Mouse (Mus musculus): ENCODE data around the gene Acap2. TPM values are rescaled to one million over a fixed set of nuclear protein-coding genes. Genes with fewer than 3 reads are reported as not detected.

Gene Acap2
- polyA plus RNA-seq, 1 experiment from 2014 or later, result 5.6 TPM

DNA sequence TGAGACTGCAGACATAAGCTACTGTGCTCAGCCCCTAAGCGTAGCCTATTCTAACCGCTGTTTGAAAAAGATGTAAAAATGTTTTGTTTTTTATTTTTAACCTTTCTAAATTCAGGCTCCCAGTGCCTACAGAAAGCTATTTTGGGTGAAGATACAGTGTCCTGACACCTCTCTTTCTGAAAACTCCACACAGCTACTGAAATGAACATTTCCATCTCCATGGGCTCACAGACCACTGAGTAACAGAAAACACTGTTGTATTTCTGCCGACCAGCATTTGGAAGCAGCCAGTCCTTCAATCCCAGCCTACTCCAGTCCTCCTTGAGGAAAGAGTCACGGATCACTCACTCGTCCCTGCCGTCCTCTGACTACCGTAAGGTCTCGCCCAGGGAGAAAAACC, 39.5 kb upstream of the Acap2 start:
- Histone ChIP-seq H3K27ac (ENCODE audit: low read depth) (no peak overlapping the region), H3K9ac (replicated peaks) (no peak overlapping the region), H3K4me2 (ENCODE audit: low read depth, low read length) (no peak overlapping the region), H3K27me3 (ENCODE audit: insufficient read depth, low read length) (no peaks in the 10 kb centered on the region), H3K4me3 (ENCODE audit: low read depth, low read length) (no peak overlapping the region), H3K36me3 (replicated peaks; ENCODE audit: insufficient read depth, low read length) (no peaks in the 10 kb centered on the region), H3K4me1 (ENCODE audit: insufficient read depth) (peaks cover under 1% of the 10 kb centered on the region; the same call in 1 of the 2 replicates), H3K9me3 (ENCODE audit: low read length) (no peaks in the 10 kb centered on the region)
- TF ChIP-seq EP300 (IDR thresholded peaks at IDR 0.05; ENCODE audit: low read depth) (no peak), CTCF (IDR thresholded peaks at IDR 0.05; ENCODE audit: low read depth) (no peak)
- 86% methylated on average over 8 of the region's 8 CpGs for WGBS (ENCODE audit: insufficient replicate concordance)
- DNase-seq (no peak), ATAC-seq (no peak)

DNA sequence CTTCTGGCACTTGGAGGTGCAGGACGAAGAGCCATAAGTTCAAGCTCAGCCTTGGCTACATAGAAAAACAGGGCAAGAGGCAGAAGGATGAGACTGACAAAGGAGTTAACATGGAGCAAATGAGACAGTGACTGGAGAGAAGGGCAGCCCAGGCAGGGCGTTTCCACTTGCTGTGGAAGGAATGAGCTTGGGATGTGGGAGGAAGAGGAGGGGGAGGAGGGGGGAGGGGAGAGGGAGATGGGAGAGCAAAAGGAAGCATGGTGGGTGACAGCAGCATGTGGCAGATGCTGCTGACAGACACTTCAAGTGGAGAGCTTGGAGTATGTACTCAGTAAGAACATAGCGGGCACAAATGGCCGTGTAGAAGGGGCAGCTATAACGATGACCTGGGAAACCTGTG, 37.2 kb upstream of the Acap2 start:
- Histone ChIP-seq H3K4me3 (ENCODE audit: low read depth, low read length) (no peak overlapping the region), H3K27me3 (ENCODE audit: insufficient read depth, low read length) (no peaks in the 10 kb centered on the region), H3K9me3 (ENCODE audit: low read length) (no peaks in the 10 kb centered on the region), H3K4me2 (ENCODE audit: low read depth, low read length) (no peak overlapping the region), H3K27ac (ENCODE audit: low read depth) (no peak overlapping the region), H3K4me1 (ENCODE audit: insufficient read depth) (peaks cover 9% of the 10 kb centered on the region; the same call in 1 of the 2 replicates), H3K9ac (replicated peaks) (no peak overlapping the region), H3K36me3 (replicated peaks; ENCODE audit: insufficient read depth, low read length) (no peaks in the 10 kb centered on the region)
- no peak for ATAC-seq
- DNase-seq, result no peak
- TF ChIP-seq EP300 (IDR thresholded peaks at IDR 0.05; ENCODE audit: low read depth), result no peak
- TF ChIP-seq CTCF (IDR thresholded peaks at IDR 0.05; ENCODE audit: low read depth), result no peak
- 82% methylated on average over 5 of the region's 5 CpGs for WGBS (ENCODE audit: insufficient replicate concordance)

DNA sequence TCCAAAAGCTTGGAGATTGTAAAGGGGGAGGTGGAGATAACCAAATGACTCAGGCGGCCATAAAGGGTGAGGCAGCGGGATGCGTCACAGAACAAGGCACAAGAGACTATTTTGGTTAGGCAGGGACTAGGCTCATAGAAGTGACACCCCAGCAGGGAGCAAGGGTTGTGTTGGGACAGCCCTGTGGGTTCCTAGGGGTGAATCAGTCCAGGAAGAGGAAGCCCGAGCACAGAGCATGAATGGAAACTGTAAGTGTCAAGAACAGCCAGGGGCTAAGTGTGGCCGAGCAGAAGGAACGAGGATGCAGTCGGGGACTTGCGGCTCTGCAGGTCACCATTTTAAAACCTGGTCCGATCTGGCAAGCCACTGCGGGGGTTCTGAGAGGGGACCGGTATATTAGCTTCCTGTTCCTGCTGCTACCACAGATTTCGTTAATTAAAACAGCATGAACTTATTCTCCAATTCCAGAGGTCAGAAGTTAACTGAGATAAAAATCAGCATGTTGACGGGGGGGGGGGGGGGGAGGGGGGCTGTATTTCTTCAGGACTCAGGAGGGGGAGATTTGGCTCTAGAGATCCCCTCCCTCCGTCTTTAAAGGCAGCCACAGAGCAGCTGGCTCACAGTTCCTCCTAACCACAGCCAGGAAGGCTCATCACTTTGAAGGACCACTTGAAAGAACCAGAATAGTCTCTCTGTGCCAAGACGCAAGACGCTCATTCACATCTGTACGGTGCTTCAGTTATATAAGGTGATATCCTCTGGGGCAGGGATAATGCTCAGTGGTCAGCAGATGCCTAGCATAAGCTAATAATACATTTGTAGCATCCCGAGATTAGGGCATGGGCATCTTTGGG, 34.6 kb upstream of the Acap2 start:
- Histone ChIP-seq H3K4me2 (ENCODE audit: low read depth, low read length) (peak overlapping the region; percentile 59), H3K36me3 (replicated peaks; ENCODE audit: insufficient read depth, low read length) (no peaks in the 10 kb centered on the region), H3K4me3 (ENCODE audit: low read depth, low read length) (peak overlapping the region; percentile 8; the same call in 1 of the 2 replicates), H3K9ac (replicated peaks) (no peak overlapping the region; the same call in 1 of the 2 replicates), H3K4me1 (ENCODE audit: insufficient read depth) (peaks cover 9% of the 10 kb centered on the region; the same call in 1 of the 2 replicates), H3K27me3 (ENCODE audit: insufficient read depth, low read length) (no peaks in the 10 kb centered on the region), H3K9me3 (ENCODE audit: low read length) (no peaks in the 10 kb centered on the region), H3K27ac (ENCODE audit: low read depth) (0 out of 2 replicates have a peak overlapping the region, but pooled peaks have one; percentile 29)
- ATAC-seq (peak; percentile 46), DNase-seq (peak; percentile 36)
- 17% methylated on average over 18 of the region's 18 CpGs for WGBS (ENCODE audit: insufficient replicate concordance)
- no peak for TF ChIP-seq CTCF (IDR thresholded peaks at IDR 0.05; ENCODE audit: low read depth)
- no peak for TF ChIP-seq EP300 (IDR thresholded peaks at IDR 0.05; ENCODE audit: low read depth)

- ATAC-seq (no peak), DNase-seq (no peak)
- Histone ChIP-seq H3K9me3 (ENCODE audit: low read length) (no peaks in the 10 kb centered on the region), H3K4me2 (ENCODE audit: low read depth, low read length) (peak overlapping the region; percentile 59; the same call in 1 of the 2 replicates), H3K4me3 (ENCODE audit: low read depth, low read length) (no peak overlapping the region), H3K27me3 (ENCODE audit: insufficient read depth, low read length) (no peaks in the 10 kb centered on the region), H3K27ac (ENCODE audit: low read depth) (no peak overlapping the region), H3K9ac (replicated peaks) (no peak overlapping the region), H3K36me3 (replicated peaks; ENCODE audit: insufficient read depth, low read length) (no peaks in the 10 kb centered on the region), H3K4me1 (ENCODE audit: insufficient read depth) (peaks cover 9% of the 10 kb centered on the region; the same call in 1 of the 2 replicates)
- whole genome bisulfite sequencing (ENCODE audit: insufficient replicate concordance), result 82% methylated on average over 12 of the region's 12 CpGs
- no peak for TF ChIP-seq CTCF (IDR thresholded peaks at IDR 0.05; ENCODE audit: low read depth)
Measured at GRCm38 (mm10) chr16:31234808-31235456, 33.9 kb upstream of the Acap2 start.

DNA sequence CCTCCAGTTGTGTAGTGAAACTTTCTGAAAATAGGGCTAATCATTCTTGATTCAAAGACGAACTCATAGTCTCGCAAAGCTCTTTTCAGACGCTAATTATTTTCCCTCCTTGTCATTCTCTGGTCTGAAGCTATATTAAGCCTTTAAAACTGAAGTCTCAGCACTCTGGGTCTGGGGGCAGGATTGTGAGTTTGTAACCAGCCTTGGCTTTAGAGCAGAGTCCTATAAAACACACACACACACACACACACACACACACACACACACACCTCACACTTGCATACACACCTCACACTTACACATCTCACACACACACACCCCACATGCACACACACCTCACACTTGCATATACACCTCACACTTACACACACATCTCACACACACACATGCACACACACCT, 33.3 kb upstream of the Acap2 start:
- H3K4me3 ChIP-seq (ENCODE audit: low read depth, low read length), result no peak overlapping the region
- H3K36me3 ChIP-seq (replicated peaks; ENCODE audit: insufficient read depth, low read length), result no peaks in the 10 kb centered on the region
- no peaks in the 10 kb centered on the region for H3K9me3 ChIP-seq (ENCODE audit: low read length)
- no peak for TF ChIP-seq CTCF (IDR thresholded peaks at IDR 0.05; ENCODE audit: low read depth)
- DNase-seq (no peak), ATAC-seq (no peak)
- H3K27ac ChIP-seq (ENCODE audit: low read depth), result no peak overlapping the region
- WGBS (ENCODE audit: insufficient replicate concordance), result 47% methylated on average over 3 of the region's 3 CpGs
- no peaks in the 10 kb centered on the region for H3K27me3 ChIP-seq (ENCODE audit: insufficient read depth, low read length)
- H3K9ac ChIP-seq (replicated peaks), result no peak overlapping the region
- H3K4me2 ChIP-seq (ENCODE audit: low read depth, low read length), result peak overlapping the region; percentile 65
- peaks cover 9% of the 10 kb centered on the region; the same call in 1 of the 2 replicates for H3K4me1 ChIP-seq (ENCODE audit: insufficient read depth)
